Mouse (Mus musculus): ENCODE data around the gene Olfr765.
"Not testable (repeated sequence)": the region's sequence is repeated elsewhere in the genome, so short reads cannot be mapped to it uniquely, and the experiment has no call there.

Gene Olfr765

GRCm38 (mm10) chr10:129049898-129050297 is at the start of gene Olfr765:
TSS of gene Olfr765 (minus strand) at chr10:129049998.
- DNase-seq = not testable (repeated sequence)

GRCm38 (mm10) chr10:129099275-129099674 is 49.5 kb upstream of the Olfr765 start, which contains the start of gene Olfr768:
TSS of gene Olfr768 (minus strand) at chr10:129099375.
- DNase-seq = no peak

- not testable (repeated sequence) for DNase-seq
Measured at GRCm38 (mm10) chr10:129082810-129083209, 33.0 kb upstream of the Olfr765 start, which contains the start of gene Olfr767. TSS of gene Olfr767 (minus strand) at chr10:129082910.

- no peak for DNase-seq
Measured at GRCm38 (mm10) chr10:129068877-129069276, 19.1 kb upstream of the Olfr765 start, which contains the start of gene Olfr766-ps1. TSS of gene Olfr766-ps1 (minus strand) at chr10:129068977.

GRCm38 (mm10) chr10:129039796-129040195 is 10.0 kb downstream of the Olfr765 start, which contains the start of gene Olfr764-ps1:
TSS of gene Olfr764-ps1 (minus strand) at chr10:129039896.
- DNase-seq = no peak

GRCm38 (mm10) chr10:129028343-129028742 is 21.5 kb downstream of the Olfr765 start:
- no peak for DNase-seq

GRCm38 (mm10) chr10:129026018-129026662 is 23.7 kb downstream of the Olfr765 start:
- peak; percentile 38 to 66 for DNase-seq

- no peak for DNase-seq
Measured at GRCm38 (mm10) chr10:129023319-129023718, 26.5 kb downstream of the Olfr765 start.

- DNase-seq = no peak
Measured at GRCm38 (mm10) chr10:129014477-129014876, 35.3 kb downstream of the Olfr765 start.

GRCm38 (mm10) chr10:129011511-129011910 is 38.3 kb downstream of the Olfr765 start:
- not testable (repeated sequence) for DNase-seq

- no peak for DNase-seq
Measured at GRCm38 (mm10) chr10:129010288-129010841, 39.4 kb downstream of the Olfr765 start, which contains the start of gene Olfr763. TSS of gene Olfr763 (plus strand) at chr10:129010791.

- DNase-seq = no peak
Measured at GRCm38 (mm10) chr10:129004032-129004920, 45.5 kb downstream of the Olfr765 start.

GRCm38 (mm10) chr10:128996523-128997040 is 53.2 kb downstream of the Olfr765 start:
- no peak for DNase-seq

- no peak for DNase-seq
Measured at GRCm38 (mm10) chr10:128995796-128996195, 54.0 kb downstream of the Olfr765 start.
